Mouse (Mus musculus): ENCODE measurements around the gene Rnf151.
A peak's percentile ranks its signal among the peaks of the same experiment; 100 is the strongest.
"Not testable (repeated sequence)": the region's sequence is repeated elsewhere in the genome, so short reads cannot be mapped to it uniquely, and the experiment has no call there.

Rnf151 gene

GRCm38 (mm10) chr17:24701251-24701650, 16.6 kb downstream of the Rnf151 start:
- DNase-seq, result no peak

- DNase-seq, result no peak
These were observed 18.4 kb downstream of the Rnf151 start for GRCm38 (mm10) chr17:24699473-24699872.

- DNase-seq, result no peak
These were observed 19.1 kb downstream of the Rnf151 start for GRCm38 (mm10) chr17:24698715-24699114.

GRCm38 (mm10) chr17:24697985-24698384, 19.9 kb downstream of the Rnf151 start:
- DNase-seq, result no peak

GRCm38 (mm10) chr17:24696011-24696697, 21.7 kb downstream of the Rnf151 start, which contains the start of the genes Gfer and Noxo1:
Gene Gfer, minus strand, starts transcription at chr17:24696156.
Gene Noxo1, plus strand, starts transcription at chr17:24696234.
- peak; percentile 89 for DNase-seq

- DNase-seq, result no peak
These were observed 22.4 kb downstream of the Rnf151 start for GRCm38 (mm10) chr17:24695326-24696010.

- DNase-seq, result no peak
These were observed 25.5 kb downstream of the Rnf151 start for GRCm38 (mm10) chr17:24692385-24692784.

- DNase-seq, result peak; percentile 52
These were observed 28.4 kb downstream of the Rnf151 start, which contains the start of gene Syngr3 for GRCm38 (mm10) chr17:24689251-24690081. Gene Syngr3, minus strand, starts transcription at chr17:24689955.

GRCm38 (mm10) chr17:24687599-24687998, 30.3 kb downstream of the Rnf151 start:
- DNase-seq, result no peak

GRCm38 (mm10) chr17:24687146-24687595, 30.7 kb downstream of the Rnf151 start:
- DNase-seq, result peak; percentile 37

GRCm38 (mm10) chr17:24686514-24686913, 31.3 kb downstream of the Rnf151 start:
- DNase-seq, result no peak

- no peak for DNase-seq
These were observed 40.3 kb downstream of the Rnf151 start for GRCm38 (mm10) chr17:24677500-24678080.

GRCm38 (mm10) chr17:24676877-24677276, 41.0 kb downstream of the Rnf151 start:
- no peak for DNase-seq

GRCm38 (mm10) chr17:24676187-24676586, 41.7 kb downstream of the Rnf151 start:
- DNase-seq, result peak; percentile 60

- DNase-seq, result peak; percentile 81
These were observed 43.6 kb downstream of the Rnf151 start for GRCm38 (mm10) chr17:24674277-24674676.

- DNase-seq, result no peak
These were observed 45.7 kb downstream of the Rnf151 start for GRCm38 (mm10) chr17:24672141-24672540.

- DNase-seq, result no peak
These were observed 46.5 kb downstream of the Rnf151 start for GRCm38 (mm10) chr17:24671346-24671745.

- no peak for DNase-seq
These were observed 47.5 kb downstream of the Rnf151 start for GRCm38 (mm10) chr17:24670246-24670844.

GRCm38 (mm10) chr17:24669545-24670245, 48.2 kb downstream of the Rnf151 start, which contains the start of gene Zfp598:
Gene Zfp598, plus strand, starts transcription at chr17:24669687.
- peak; percentile 96 for DNase-seq

GRCm38 (mm10) chr17:24669214-24669544, 48.7 kb downstream of the Rnf151 start:
- DNase-seq, result not testable (repeated sequence)

GRCm38 (mm10) chr17:24667416-24667815, 50.4 kb downstream of the Rnf151 start:
- peak; percentile 60 for DNase-seq

GRCm38 (mm10) chr17:24667011-24667410, 50.9 kb downstream of the Rnf151 start:
- DNase-seq, result not testable (repeated sequence)
